Mouse (Mus musculus) midbrain, postnatal 0 days (tissue): Measurements from ENCODE around the gene Vmn1r126. TPM values are rescaled to one million over a fixed set of nuclear protein-coding genes. Genes with fewer than 3 reads are reported as not detected.
"Not testable (repeated sequence)": the region's sequence is repeated elsewhere in the genome, so short reads cannot be mapped to it uniquely, and the experiment has no call there.

Experiments
- ATAC-seq: fragments of 200-750 bp; cut with Nextera tagmentation; 2 replicates; pipeline ENCODE4 v1.8.0; 2017; ENCODE audit warnings: moderate number of reproducible peaks, mild to moderate bottlenecking, moderate TSS enrichment, moderate library complexity; ENCODE audit not compliant: low FRiP score
- DNase-seq: peaks from one replicate; pipeline ENCODE4 v3.0.0-alpha.2; 2015; ENCODE audit warnings: low spot score
- H3K27ac ChIP-seq: fragments of 300-500 bp; sonication (generic); 2 replicates; pipeline ENCODE4 v1.5.1; 2014; ENCODE audit warnings: low read depth, mild to moderate bottlenecking, low read length, mixed read lengths
- H3K27me3 ChIP-seq: fragments of 300-500 bp; sonication (generic); 2 replicates; pipeline ENCODE4 v1.6.1; 2014; ENCODE audit warnings: low read length, control low read depth, mixed read lengths; ENCODE audit not compliant: insufficient read depth
- H3K36me3 ChIP-seq: fragments of 300-500 bp; sonication (generic); 2 replicates; pipeline ENCODE4 v1.6.1; 2014; ENCODE audit warnings: low read length, control low read depth, mixed read lengths; ENCODE audit not compliant: insufficient read depth
- H3K4me1 ChIP-seq: fragments of 300-500 bp; sonication (generic); 2 replicates; pipeline ENCODE4 v1.6.1; 2014; ENCODE audit warnings: mild to moderate bottlenecking, control low read depth, antibody characterized with exemption, low read length, mixed read lengths; ENCODE audit not compliant: insufficient read depth
- H3K4me2 ChIP-seq: fragments of 300-500 bp; sonication (generic); 2 replicates; pipeline ENCODE4 v1.6.1; 2014; ENCODE audit warnings: low read depth, mild to moderate bottlenecking, low read length, mixed read lengths; ENCODE audit not compliant: poor library complexity, severe bottlenecking
- H3K4me3 ChIP-seq: fragments of 300-500 bp; sonication (generic); 2 replicates; pipeline ENCODE4 v1.5.1; 2014; ENCODE audit warnings: low read depth, mild to moderate bottlenecking, low read length, moderate library complexity
- H3K9ac ChIP-seq: fragments of 300-500 bp; sonication (generic); replicated peaks from 2 replicates; pipeline ENCODE4 v1.6.1; 2014; ENCODE audit warnings: mild to moderate bottlenecking, low read length, moderate library complexity, mixed read lengths; ENCODE audit not compliant: poor library complexity, severe bottlenecking
- H3K9me3 ChIP-seq: fragments of 300-500 bp; sonication (generic); 2 replicates; pipeline ENCODE4 v1.6.1; 2016; ENCODE audit warnings: low read length, control low read depth
- WGBS: fragments of 180-500 bp; shearing (Covaris S2); extraction: QIAGEN DNeasy Blood & Tissue Kit; methylation state at CpG from one replicate; pipeline ENCODE4 v1.1.7; 2014; 5-methylcytosine and 5-hydroxymethylcytosine counted together
- polyA plus RNA-seq: library from polyadenylated mRNA; unstranded; fragments of >200 nt; fragmentation: Nextera tagmentation; extraction: Ambion mirVana; gene quantifications from 2 replicates; pipeline ENCODE4 v1.2.1, GENCODE M21; 2015
- total RNA-seq: library from RNA; depleted of rRNA; stranded (reverse); fragments of >200 nt; gene quantifications from 2 replicates; pipeline ENCODE4 v1.2.3, GENCODE M21; 2014; rRNA removed

Vmn1r126 gene
- total RNA-seq (not detected in 2 replicates), polyA plus RNA-seq (not detected in 2 replicates)

DNA sequence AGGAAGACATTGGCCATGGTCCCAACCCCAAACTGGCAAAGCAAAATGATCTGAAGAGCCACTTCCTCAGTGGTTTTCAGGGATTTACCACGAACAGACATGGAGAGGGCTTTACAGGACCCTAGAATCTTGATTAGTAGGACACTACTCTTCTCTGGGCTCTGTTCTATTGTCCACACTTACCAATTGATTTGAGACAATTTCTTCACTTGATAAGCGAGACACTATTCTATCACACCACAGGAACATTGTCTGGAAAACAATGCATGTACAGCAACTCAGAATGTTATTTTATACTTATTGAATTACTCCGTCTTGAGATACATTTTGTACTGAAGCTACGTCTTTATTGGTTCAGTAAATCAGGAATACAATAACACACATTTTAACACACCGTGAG is at the start of gene Vmn1r126:
Gene Vmn1r126, minus strand, starts transcription at position 101 of the 400 bp plus-strand sequence.
- H3K27ac ChIP-seq, H3K36me3 ChIP-seq, H3K9me3 ChIP-seq, ATAC-seq, H3K27me3 ChIP-seq, DNase-seq, H3K4me1 ChIP-seq, H3K4me2 ChIP-seq, H3K4me3 ChIP-seq, H3K9ac ChIP-seq: not testable (repeated sequence)
- no CpG with 5 or more reads among the region's 5 CpGs for WGBS

DNA sequence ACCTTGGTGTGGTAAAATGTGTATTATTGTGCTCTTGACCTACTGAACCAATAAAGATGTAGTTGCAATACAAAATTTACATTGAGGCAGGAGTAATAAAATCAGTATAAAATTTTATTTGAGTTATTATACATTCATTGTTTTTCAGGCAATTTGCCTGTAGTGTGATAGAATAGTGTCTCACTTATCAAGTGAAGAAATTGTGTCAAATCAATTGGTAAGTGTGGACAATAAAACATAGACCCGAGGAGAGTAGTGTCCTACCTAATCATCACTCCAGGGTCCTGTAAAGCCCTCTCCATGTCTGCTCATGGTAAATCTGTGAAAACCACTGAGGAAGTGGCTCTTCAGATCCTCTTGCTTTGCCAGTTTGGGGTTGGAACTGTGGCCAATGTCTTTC is 47.8 kb upstream of the Vmn1r126 start, which contains the start of gene Vmn1r128:
Gene Vmn1r128, plus strand, starts transcription at position 301 of the 400 bp plus-strand sequence.
- not testable (repeated sequence) for H3K27ac ChIP-seq, DNase-seq, H3K9me3 ChIP-seq, H3K27me3 ChIP-seq, H3K36me3 ChIP-seq, H3K4me3 ChIP-seq, H3K4me2 ChIP-seq, H3K9ac ChIP-seq, H3K4me1 ChIP-seq, ATAC-seq
- 61% methylated on average over 1 of the region's 1 CpGs for WGBS

DNA sequence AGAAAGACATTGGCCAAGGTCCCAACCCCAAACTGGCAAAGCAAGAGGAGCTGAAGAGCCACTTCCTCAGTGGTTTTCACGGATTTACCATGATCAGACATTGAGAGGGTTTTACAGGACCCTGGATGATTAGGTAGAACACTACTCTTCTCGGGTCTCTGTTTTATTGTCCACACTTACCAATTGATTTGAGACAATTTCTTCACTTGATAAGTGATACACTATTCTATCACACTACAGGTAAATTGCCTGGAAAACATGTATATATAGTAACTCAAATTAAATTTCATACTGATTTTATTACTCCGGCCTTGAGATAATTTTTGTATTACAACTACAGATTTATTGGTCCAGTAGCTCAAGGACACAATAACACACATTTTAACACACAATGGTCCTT is 18.5 kb upstream of the Vmn1r126 start, which contains the start of gene Vmn1r127:
Gene Vmn1r127, minus strand, starts transcription at position 101 of the 400 bp plus-strand sequence.
- not testable (repeated sequence) for DNase-seq

DNA sequence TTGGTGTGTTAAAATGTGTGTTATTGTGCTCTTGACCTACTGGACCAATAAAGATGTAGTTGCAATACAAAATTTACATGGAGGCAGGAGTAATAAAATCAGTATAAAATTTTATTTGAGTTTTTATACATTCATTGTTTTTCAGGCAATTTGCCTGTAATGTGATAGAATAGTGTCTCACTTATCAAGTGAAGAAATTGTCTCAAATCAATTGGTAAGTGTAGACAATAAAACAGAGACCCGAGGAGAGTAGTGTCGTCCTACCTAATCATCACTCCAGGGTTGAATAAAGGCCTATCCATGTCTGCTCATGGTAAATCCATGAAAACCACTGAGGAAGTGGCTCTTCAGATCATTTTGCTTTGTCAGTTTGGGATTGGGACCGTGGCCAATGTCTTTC is 29.4 kb downstream of the Vmn1r126 start, which contains the start of gene Vmn1r125:
Gene Vmn1r125, plus strand, starts transcription at position 301 of the 400 bp plus-strand sequence.
- H3K4me2 ChIP-seq, H3K27me3 ChIP-seq, H3K27ac ChIP-seq, H3K9me3 ChIP-seq, H3K36me3 ChIP-seq, H3K4me3 ChIP-seq, H3K4me1 ChIP-seq, ATAC-seq, DNase-seq, H3K9ac ChIP-seq: not testable (repeated sequence)
- 65% methylated on average over 3 of the region's 3 CpGs for WGBS

More for the DNA sequence above, 18.5 kb upstream of the Vmn1r126 start, which contains the start of gene Vmn1r127:
- not testable (repeated sequence) for H3K4me3 ChIP-seq, H3K27ac ChIP-seq, H3K27me3 ChIP-seq, H3K9me3 ChIP-seq, ATAC-seq, H3K36me3 ChIP-seq, H3K4me2 ChIP-seq, H3K9ac ChIP-seq, H3K4me1 ChIP-seq
- no CpG with 5 or more reads among the region's 3 CpGs for WGBS

DNA sequence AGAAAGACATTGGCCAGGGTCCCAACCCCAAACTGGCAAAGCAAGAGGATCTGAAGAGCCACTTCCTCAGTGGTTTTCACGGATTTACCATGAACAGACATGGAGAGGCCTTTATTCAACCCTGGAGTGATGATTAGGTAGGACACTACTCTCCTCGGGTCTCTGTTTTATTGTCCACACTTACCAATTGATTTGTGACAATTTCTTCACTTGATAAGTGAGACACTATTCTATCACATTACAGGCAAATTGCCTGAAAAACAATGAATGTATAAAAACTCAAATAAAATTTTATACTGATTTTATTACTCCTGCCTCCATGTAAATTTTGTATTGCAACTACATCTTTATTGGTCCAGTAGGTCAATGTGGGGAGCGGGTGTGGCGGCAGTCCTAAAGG is 40.8 kb downstream of the Vmn1r126 start, which contains the start of gene Vmn1r124:
Gene Vmn1r124, minus strand, starts transcription at position 101 of the 400 bp plus-strand sequence.
- 64% methylated on average over 4 of the region's 4 CpGs for WGBS
- ATAC-seq, H3K4me2 ChIP-seq, H3K4me3 ChIP-seq, H3K9me3 ChIP-seq, H3K9ac ChIP-seq, H3K4me1 ChIP-seq, DNase-seq, H3K27me3 ChIP-seq, H3K36me3 ChIP-seq, H3K27ac ChIP-seq: not testable (repeated sequence)

Other genes starting within 250 kb of the Vmn1r126 start
- gene Vmn1r120, start 247.7 kb downstream of the Vmn1r126 start, total RNA-seq: not detected in 2 replicates
- not detected in 2 replicates for gene Vmn1r120, start 247.7 kb downstream of the Vmn1r126 start, polyA plus RNA-seq
- gene Vmn1r121, start 203.0 kb downstream of the Vmn1r126 start, total RNA-seq: not detected in 2 replicates
- gene Vmn1r121, start 203.0 kb downstream of the Vmn1r126 start, polyA plus RNA-seq: not detected in 2 replicates
- not detected in 2 replicates for gene Vmn1r122, start 167.3 kb downstream of the Vmn1r126 start, total RNA-seq
- gene Vmn1r122, start 167.3 kb downstream of the Vmn1r126 start, polyA plus RNA-seq: not detected in 2 replicates
- not detected in 2 replicates for gene Vmn1r123, start 139.3 kb downstream of the Vmn1r126 start, total RNA-seq
- gene Vmn1r123, start 139.3 kb downstream of the Vmn1r126 start, polyA plus RNA-seq: not detected in 2 replicates
- not detected in 2 replicates for gene Gm5157, start 111.0 kb downstream of the Vmn1r126 start, total RNA-seq
- not detected in 2 replicates for gene Gm5157, start 111.0 kb downstream of the Vmn1r126 start, polyA plus RNA-seq
- gene Vmn1r124, start 40.9 kb downstream of the Vmn1r126 start, total RNA-seq: not detected in 2 replicates
- not detected in 2 replicates for gene Vmn1r124, start 40.9 kb downstream of the Vmn1r126 start, polyA plus RNA-seq
- gene Vmn1r125, start 29.3 kb downstream of the Vmn1r126 start, total RNA-seq: not detected in 2 replicates
- not detected in 2 replicates for gene Vmn1r125, start 29.3 kb downstream of the Vmn1r126 start, polyA plus RNA-seq
- gene Vmn1r127, start 18.4 kb upstream of the Vmn1r126 start, total RNA-seq: not detected in 2 replicates
- not detected in 2 replicates for gene Vmn1r127, start 18.4 kb upstream of the Vmn1r126 start, polyA plus RNA-seq
- gene Vmn1r128, start 47.9 kb upstream of the Vmn1r126 start, total RNA-seq: not detected in 2 replicates
- not detected in 2 replicates for gene Vmn1r128, start 47.9 kb upstream of the Vmn1r126 start, polyA plus RNA-seq
- gene Vmn1r129, start 59.8 kb upstream of the Vmn1r126 start, total RNA-seq: not detected in 2 replicates
- not detected in 2 replicates for gene Vmn1r129, start 59.8 kb upstream of the Vmn1r126 start, polyA plus RNA-seq
- not detected in 2 replicates for gene Gm6882, start 131.3 kb upstream of the Vmn1r126 start, total RNA-seq
- gene Gm6882, start 131.3 kb upstream of the Vmn1r126 start, polyA plus RNA-seq: not detected in 2 replicates
- gene Vmn1r130, start 210.3 kb upstream of the Vmn1r126 start, total RNA-seq: not detected in 2 replicates
- gene Vmn1r130, start 210.3 kb upstream of the Vmn1r126 start, polyA plus RNA-seq: not detected in 2 replicates
- not detected in 2 replicates for gene Vmn1r131, start 244.6 kb upstream of the Vmn1r126 start, total RNA-seq
- gene Vmn1r131, start 244.6 kb upstream of the Vmn1r126 start, polyA plus RNA-seq: not detected in 2 replicates